Mouse (Mus musculus) testis, adult 2 months (tissue): ENCODE results near the gene Serinc5.
"Not testable (repeated sequence)": the region's sequence is repeated elsewhere in the genome, so short reads cannot be mapped to it uniquely, and the experiment has no call there.

Source experiments
- CTCF ChIP-seq: fragments of 200-500 bp; IDR thresholded peaks from 2 replicates; pipeline ENCODE4 v1.5.1; 2012; ENCODE audit warnings: low read depth, mild to moderate bottlenecking, inconsistent platforms, low read length, moderate library complexity; ENCODE audit not compliant: control insufficient read depth, insufficient read depth, insufficient replicate concordance
- POLR2A ChIP-seq: fragments of 200-500 bp; IDR thresholded peaks from 2 replicates; pipeline ENCODE4 v1.6.1; 2012; ENCODE audit warnings: low read depth, mild to moderate bottlenecking, inconsistent platforms, low read length, moderate library complexity; ENCODE audit not compliant: control insufficient read depth

GRCm38 (mm10) chr13:92605306-92605705, 5.6 kb upstream of the Serinc5 start:
- TF ChIP-seq CTCF, POLR2A: not testable (repeated sequence)
